Mouse (Mus musculus) embryo, embryonic 9.5 days (tissue): Measurements from ENCODE around the gene Prkg2.

ENCODE experiments used
- DNase-seq: peaks from one replicate; pipeline ENCODE4 v3.0.0-alpha.2; 2017; ENCODE audit errors: extremely low spot score

Prkg2 gene

DNA sequence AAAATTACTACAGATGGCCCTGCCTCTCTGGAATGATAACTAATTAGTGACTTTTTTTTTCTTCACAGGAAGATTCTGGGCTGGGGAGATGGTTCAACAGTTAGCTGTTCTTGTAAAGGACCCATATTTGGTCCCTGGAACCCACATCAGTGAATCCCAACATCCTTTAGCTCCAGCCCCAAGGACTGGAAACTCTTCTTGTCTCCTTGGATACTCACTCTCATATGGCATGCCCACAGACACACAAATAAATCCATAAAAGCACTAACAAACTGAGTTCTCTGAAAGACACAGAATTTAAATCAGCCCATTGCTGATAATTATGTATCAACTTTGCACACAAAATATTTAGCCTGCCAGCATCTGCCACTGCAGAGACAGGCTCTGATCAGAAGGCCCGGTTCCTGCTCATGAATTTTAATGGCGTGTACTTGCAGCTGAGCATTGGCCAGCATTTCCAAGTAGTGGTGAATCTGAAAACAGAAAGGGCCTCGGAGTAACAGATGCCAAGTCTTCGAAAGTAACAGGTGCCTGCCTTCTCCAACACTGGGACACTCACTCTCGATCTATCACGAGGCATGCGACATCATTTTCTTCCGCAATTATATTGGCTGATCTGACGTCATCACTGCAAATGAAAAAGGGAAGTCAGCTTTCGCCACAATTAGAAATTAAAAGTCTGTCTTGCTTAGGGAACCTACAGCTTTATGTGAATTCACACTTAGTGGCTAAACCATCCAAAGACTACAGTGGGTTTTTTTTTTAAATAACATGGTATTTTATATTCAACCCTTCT lies 61.1 kb downstream of the Prkg2 start:
- no peak for DNase-seq

DNA sequence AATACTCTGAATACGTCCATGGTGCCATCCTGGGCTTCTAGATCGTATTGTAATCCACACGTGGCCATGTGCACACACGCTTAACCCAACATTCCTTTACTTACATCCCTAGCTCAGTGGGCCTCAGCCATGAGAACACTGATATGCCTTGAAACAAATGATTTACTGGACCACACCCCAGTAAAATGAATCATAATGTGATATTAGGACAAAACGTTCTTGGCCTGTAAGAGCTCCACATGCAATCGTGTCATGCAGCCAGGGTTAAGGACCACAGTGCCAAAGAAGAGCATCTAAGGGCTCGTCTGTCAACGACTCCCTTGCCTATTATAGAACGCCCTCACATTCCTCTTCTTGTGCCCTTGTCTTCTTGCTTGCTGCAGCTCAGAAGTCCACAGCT lies 70.5 kb downstream of the Prkg2 start:
- no peak for DNase-seq

GRCm38 (mm10) chr5:98965139-98965538 lies 72.0 kb downstream of the Prkg2 start:
- DNase-seq = no peak

- no peak for DNase-seq
These were observed 72.8 kb downstream of the Prkg2 start for GRCm38 (mm10) chr5:98964367-98964766.

GRCm38 (mm10) chr5:98962472-98962871 lies 74.7 kb downstream of the Prkg2 start:
- DNase-seq = no peak

- DNase-seq = no peak
These were observed 81.6 kb downstream of the Prkg2 start for GRCm38 (mm10) chr5:98955576-98955975.

DNA sequence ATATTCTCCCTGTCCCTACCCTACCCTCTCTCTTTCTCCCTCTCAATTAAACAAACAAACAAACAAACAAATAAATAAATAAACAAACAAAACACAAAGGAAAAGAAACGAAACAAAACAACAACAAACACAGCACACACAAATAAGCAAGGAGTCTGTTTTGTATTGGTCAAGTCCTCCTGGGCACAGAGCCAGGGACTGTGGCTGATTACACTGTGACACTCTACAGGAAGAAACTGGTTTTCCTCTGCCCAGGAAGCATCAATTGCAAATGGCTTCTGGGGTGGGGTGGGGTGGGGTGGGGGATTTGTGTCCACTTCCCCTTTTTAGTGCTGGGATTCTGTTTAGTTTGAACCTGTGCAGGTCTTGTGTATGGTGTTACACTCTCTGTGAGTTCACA lies 83.8 kb downstream of the Prkg2 start:
- no peak for DNase-seq

DNA sequence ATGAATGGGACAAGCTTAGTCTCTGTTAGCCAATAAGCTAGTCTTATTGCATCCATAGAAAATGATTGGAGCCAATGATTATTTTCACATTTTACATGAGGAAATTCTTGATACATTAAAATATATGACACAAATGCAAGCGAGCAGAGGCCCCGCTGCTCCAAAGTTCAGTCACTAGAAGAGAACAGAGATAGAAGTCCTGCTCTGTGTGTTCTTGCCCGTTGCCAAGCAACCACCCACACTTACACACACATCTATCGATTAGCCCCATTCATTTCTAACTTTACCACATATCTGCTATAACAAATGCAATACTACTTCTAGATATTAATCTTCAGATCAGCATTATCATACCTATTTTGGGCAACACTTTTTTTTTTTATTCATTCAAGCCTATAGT lies 85.6 kb downstream of the Prkg2 start:
- no peak for DNase-seq

- no peak for DNase-seq
These were observed 86.6 kb downstream of the Prkg2 start for GRCm38 (mm10) chr5:98950495-98951092.

GRCm38 (mm10) chr5:98949784-98950183 lies 87.4 kb downstream of the Prkg2 start:
- no peak for DNase-seq

- no peak for DNase-seq
These were observed 90.5 kb downstream of the Prkg2 start for GRCm38 (mm10) chr5:98946656-98947055.

- no peak for DNase-seq
These were observed 91.0 kb downstream of the Prkg2 start for GRCm38 (mm10) chr5:98946117-98946620.

DNA sequence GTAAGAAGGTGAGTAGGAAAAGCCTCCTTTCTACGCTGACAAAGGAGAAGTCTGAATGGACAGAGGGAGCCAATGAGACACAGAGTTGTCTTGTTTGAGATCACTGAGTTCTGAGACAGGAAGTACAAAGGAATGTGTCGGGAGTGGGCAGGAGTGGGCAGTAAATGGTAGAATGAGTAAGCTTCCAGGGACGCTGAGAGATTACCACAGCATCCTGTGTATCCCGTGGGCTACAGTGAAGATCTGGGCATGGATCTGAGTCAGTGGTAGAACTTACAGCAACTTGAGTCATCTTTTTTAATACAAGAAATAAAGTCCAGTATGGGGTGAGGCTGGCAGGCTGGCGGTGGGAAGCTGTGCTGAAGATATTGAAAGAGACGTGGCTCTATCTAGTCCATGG lies 93.4 kb downstream of the Prkg2 start:
- no peak for DNase-seq

GRCm38 (mm10) chr5:98940731-98941130 lies 96.4 kb downstream of the Prkg2 start:
- peak; percentile 63 for DNase-seq

- no peak for DNase-seq
These were observed 97.4 kb downstream of the Prkg2 start for GRCm38 (mm10) chr5:98939631-98940208.

DNA sequence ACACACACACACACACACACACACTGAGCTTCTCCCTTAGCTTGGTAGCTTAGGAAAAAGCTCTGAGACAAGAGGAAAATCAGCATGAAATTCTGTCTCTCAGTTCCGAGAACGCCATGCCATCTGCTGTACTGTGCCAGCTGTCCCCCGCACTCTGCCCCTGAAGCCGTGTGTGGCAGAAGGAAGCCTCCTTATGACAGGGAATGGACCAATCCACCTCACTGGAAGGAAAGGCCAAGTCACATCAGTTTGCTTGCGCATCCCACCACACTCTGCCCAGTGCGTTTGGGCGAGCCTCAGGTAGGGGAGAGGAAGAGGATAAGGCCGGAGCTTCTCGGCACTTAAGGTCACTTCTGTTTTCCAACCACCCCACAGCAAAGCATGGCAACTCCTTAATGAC lies 98.0 kb downstream of the Prkg2 start:
- no peak for DNase-seq

- DNase-seq = no peak
These were observed 99.3 kb downstream of the Prkg2 start for GRCm38 (mm10) chr5:98937879-98938278.

DNA sequence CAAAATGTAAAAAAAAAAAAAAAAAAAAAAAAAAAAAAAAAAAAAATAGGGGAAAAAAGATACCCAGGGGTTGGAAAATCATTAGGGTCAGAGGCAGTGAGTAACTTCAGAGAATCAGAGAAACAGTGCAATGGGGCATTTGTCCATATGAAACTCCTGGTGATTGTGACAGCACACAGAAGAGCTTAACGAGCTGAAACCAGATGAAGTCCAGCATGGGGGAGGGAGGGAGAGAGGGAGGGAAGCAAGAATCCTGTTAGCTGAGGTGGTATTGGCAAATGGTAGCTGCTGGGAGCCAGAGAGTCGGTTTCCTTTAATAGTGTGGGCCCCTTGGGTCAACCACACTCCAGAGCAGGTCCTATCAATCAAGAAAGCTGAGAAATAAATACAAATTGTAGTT lies 100.5 kb downstream of the Prkg2 start:
- no peak for DNase-seq

DNA sequence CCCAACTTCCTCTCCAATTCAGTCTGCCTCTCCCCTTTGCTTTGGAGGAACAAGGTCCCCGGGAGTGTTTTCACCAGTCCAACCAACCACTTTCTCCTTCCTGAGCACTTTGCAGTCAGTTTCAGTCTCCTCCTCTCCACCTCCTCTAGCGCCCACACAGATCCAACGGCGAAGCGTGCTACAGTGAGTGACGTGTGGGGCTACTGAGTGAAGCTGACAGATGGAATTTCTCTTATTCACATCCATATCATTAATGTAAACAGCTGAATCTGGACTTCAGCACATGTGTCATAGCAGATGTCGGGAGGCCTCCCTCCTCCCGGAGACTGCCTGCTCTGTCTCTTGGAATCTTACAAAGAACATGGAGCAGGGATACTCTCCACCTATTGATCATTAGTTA lies 101.2 kb downstream of the Prkg2 start:
- no peak for DNase-seq

- no peak for DNase-seq
These were observed 114.2 kb downstream of the Prkg2 start for GRCm38 (mm10) chr5:98922921-98923320.

- no peak for DNase-seq
These were observed 115.5 kb downstream of the Prkg2 start for GRCm38 (mm10) chr5:98921608-98922007.

GRCm38 (mm10) chr5:98918716-98919115 lies 118.4 kb downstream of the Prkg2 start:
- no peak for DNase-seq

DNA sequence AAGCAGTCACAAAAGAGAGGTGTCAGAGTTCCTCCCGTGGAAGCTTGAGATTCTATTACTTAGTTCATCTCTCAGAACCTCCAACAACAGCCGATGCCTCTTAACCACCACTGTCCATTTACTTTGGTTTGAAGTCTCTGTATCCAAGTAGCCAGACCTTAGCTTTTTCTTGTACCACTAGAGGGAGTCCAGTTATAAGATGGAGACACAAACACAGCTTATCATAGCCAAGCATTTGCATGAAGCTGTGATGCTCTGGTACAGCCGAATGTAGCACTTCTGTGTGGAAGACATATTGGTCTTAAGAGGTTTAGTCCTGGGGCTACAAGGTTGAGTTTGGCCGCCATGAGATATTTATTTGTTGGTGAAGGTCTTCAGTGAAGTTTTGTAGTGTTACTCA lies 134.8 kb downstream of the Prkg2 start:
- peak; percentile 38 for DNase-seq
